Mouse (Mus musculus) erythroblast, embryonic 14.5 days (primary cell): ENCODE data around the gene Klhdc10.

Source experiments
- GATA1 ChIP-seq: IDR thresholded peaks from 2 replicates; pipeline ENCODE4 v1.6.1; 2012; ENCODE audit warnings: low read length, inconsistent platforms, mixed read lengths
- TAL1 ChIP-seq: IDR thresholded peaks from 3 replicates; pipeline ENCODE4 v1.6.1; 2012; ENCODE audit warnings: low read length, inconsistent platforms, mixed read lengths

- TF ChIP-seq GATA1 (no peak), TAL1 (no peak)
Measured at GRCm38 (mm10) chr6:30458626-30459025, 57.0 kb downstream of the Klhdc10 start.
